Mouse (Mus musculus): ENCODE measurements at regions not wholly inside any gene's neighbourhood (a gene's known extent, or its start where the extent isn't known, plus 50 kb on each side); places are given as distances from the start of the nearest gene placed in this dataset.

DNA sequence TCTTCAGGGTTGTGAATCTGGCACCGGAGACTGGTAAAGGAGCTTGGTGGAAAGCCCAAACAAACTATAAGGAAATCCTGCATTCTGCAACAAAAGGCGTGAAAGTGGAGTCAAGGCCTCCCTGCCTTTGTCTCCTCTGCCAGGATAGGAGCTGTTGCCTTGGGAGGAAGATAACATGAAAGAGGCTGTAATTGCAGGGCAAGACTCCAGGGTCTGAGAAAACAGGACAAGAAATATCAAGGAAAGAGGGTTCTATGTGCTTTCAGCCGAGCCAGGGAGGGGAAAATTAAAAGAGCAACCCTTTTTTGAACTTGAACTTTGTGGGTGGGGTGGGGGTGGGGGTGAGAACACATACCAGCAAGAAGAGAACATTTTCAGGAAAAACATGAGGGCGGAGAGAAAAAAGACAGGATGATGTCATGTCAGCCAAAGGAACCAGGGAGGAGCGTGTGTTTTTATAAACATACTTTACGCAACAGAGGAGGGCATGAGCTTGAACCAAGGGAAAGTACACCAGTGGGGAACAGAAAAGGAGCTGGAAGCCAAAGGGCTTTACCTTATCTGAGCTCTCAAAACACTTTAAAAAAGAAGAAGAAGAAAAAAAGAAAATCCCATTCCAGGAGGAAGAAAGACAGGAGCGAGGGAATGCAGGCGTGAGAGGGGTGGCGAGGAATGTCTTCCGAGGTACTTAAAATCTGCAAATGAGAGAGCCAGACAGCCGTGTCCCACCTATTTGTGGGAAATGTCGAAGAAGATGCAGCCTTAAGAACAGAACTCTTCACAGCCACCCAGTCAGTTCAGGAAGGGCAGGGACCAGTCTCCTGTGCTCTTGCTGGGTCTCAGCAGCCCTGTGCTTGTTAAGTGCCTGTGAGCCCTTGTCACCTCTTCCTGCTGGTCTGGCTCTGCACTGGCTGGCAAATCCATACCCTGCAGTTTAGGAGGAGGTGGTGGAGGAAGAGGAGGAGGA, 66.2 kb upstream of the Irf2bp2 start:
- no peak for DNase-seq

DNA sequence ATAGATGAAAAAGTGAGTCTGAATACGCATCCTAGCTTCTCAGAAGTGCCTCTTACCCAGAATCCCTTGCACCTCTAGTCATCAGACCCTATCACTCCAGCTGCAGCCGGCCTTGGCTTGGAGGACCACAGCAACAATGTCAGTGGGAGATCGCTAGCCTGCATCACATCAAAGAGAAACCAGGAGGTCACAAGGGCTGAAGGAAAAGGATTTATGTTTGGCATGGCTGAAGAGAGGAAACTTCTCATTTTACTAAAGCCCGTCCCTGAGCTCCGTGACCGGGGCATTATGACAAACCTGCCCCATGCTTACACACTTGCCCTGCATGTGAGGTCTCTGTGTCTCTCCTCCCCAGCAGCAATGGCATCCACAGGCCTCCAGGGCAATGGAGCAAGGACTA, 63.8 kb upstream of the Irf2bp2 start:
- no peak for DNase-seq

DNA sequence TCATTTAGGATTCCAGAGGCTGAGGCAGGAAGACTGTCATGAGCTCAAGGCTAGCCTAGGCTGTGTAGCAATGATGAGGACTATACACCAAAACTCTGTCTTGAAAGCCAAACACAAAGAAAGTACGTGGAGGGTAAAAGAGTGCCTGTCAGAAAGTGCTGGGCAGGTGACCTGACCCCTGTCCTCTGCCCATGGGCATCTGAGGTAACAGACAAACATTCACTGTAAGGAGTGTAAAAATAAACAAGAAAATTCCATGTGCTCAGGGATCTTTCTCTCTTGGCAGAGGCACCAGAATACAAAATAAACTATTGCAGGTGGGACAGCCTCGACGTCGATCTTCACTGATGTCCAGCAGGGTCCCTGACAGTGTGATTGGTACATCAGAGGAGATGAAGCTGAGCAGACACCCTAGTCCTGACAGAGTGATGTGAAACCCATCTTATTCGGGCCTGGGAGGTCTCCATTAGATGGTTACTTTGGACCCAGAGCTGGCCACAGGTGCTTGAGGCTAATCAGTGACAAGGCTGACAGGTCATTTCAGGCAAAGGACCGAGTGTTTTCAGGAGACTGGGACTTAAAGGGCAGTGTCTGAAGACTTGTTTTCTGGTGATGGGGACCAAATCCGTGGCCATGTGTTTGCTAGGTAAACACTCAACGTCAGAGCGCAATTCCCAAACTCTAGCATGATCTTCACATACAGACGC, 62.9 kb upstream of the Irf2bp2 start:
- DNase-seq: no peak

GRCm38 (mm10) chr8:126655565-126655964, 61.8 kb upstream of the Irf2bp2 start:
- DNase-seq: no peak

GRCm38 (mm10) chr8:126654353-126654752, 60.6 kb upstream of the Irf2bp2 start:
- no peak for DNase-seq

DNA sequence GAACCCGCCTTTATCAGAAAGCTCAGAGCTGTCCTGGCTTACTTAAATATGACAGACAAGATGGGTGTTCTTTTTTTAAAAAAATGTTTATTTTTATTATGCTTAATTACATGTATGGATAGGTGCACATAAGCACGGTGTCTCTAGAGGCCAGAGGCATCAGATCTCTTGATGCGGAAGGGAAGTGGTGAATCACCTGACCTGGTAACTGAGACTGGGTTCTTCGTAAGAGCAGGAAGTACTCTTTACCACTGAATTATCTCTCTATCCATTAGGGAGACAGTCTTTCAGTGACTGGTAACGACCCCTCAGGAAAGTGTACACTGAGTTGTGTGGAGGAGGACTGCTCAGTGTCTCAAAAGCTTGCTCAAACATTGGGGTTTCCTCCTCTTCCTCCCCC, 58.4 kb upstream of the Irf2bp2 start:
- no peak for DNase-seq

DNA sequence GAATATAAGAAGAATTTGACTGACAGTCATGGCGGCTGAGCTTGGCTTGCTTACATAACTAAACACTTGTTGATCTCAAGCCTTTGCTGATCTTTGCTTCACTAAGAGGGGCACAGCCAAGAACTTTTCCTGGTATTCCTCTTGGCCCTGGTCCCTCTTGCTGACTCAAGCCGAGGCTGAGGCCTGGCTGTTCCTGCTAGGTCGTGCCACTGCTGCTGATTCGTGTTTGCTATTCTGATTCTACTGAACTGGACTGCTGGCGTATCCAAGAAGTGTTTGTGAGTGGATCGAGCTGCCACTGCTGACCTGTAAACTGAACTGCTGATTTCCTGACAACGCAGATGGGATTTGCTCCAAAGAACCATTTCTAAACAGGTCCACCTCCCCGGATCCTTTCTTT, 57.2 kb upstream of the Irf2bp2 start:
- no peak for DNase-seq

GRCm38 (mm10) chr8:126649305-126649704, 55.5 kb upstream of the Irf2bp2 start:
- no peak for DNase-seq

- DNase-seq: no peak
These were observed 53.6 kb upstream of the Irf2bp2 start for GRCm38 (mm10) chr8:126647350-126647749.

GRCm38 (mm10) chr8:126646604-126647311, 53.0 kb upstream of the Irf2bp2 start:
- DNase-seq: no peak

- DNase-seq: no peak
These were observed 50.4 kb upstream of the Irf2bp2 start for GRCm38 (mm10) chr8:126644179-126644578.

All from gastrocnemius, postnatal 10 days (tissue).